Mouse (Mus musculus): ENCODE results near the gene AC129217.1. TPM values are rescaled to one million over a fixed set of nuclear protein-coding genes. Genes with fewer than 3 reads are reported as not detected.

Gene AC129217.1
- polyA plus RNA-seq, 1 experiment from 2014 or later: not detected

DNA sequence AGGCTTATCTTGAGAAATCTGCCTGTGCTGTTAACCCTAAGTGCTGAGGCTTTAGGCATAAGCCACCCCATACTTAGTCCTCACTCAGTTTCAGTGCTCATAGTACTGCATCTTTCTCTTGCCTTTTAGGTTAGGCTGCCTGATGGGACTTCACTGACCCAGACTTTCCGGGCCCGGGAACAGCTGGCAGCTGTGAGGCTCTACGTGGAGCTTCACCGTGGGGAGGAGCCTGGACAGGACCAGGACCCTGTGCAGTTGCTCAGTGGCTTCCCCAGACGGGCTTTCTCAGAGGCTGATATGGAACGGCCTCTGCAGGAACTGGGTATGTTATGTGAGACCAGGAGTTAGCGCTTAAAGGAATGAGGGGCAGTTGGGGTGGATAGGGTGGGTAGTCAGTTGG, 45.5 kb downstream of the AC129217.1 start:
- Histone ChIP-seq H3K4me3 (no peak overlapping the region), H3K9ac (no peak overlapping the region), H3K36me3 (peaks cover 56% of the 10 kb centered on the region), H3K9me3 (no peaks in the 10 kb centered on the region), H3K27ac (no peak overlapping the region), H3K4me2 (replicated peaks) (no peak overlapping the region), H3K27me3 (no peaks in the 10 kb centered on the region), H3K4me1 (peaks cover 17% of the 10 kb centered on the region)
- no peak for ATAC-seq (ENCODE audit: low FRiP score, low read depth)
- 91% methylated on average over 7 of the region's 7 CpGs for WGBS

DNA sequence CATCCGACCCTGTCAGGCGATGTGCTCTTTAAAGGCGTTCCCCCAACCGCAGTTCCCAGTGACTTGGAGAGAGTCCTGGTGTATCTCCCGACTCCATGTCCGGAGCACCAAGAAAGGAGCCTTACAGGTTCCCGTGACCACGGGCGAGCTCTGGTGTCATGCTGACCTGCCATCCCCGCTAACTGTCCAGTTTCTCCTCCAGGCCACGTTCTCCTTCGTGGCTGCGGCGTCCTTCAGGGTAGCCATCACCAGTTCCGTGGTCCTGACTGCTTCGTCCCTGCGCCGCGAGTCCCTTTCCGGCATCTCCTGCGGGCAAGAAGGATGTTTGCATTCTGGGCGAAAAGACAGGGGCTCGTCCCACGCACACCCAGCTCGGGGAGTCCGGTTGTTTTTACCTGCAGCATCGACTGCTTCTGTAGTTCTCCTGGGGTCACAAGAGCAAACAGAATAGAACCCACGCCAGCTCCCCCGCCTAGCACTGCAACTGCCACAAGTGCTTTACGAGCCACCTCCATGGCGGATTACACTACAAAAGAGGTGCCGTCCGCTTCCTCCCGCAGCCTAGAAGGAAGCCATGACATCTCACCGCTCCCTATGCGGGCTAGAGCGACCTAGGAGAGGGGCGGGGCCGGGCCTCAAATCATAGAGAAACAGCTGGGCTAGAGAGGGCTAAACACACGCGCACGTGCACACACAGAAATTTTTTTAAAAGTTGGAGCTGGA, 50.9 kb downstream of the AC129217.1 start, which contains the start of gene Uqcc3:
Gene Uqcc3 (minus strand): TSS at position 613 of the 723 bp plus-strand sequence.
- Histone ChIP-seq H3K9ac (peak within 1 kb of the TSS; percentile 92), H3K9me3 (no peaks in the 10 kb centered on the region), H3K4me2 (replicated peaks) (peak within 1 kb of the TSS; percentile 86), H3K36me3 (peaks cover 30% of the 10 kb centered on the region), H3K27ac (peak within 1 kb of the TSS; percentile 81), H3K4me1 (peaks cover 9% of the 10 kb centered on the region), H3K4me3 (peak within 1 kb of the TSS; percentile 89), H3K27me3 (no peaks in the 10 kb centered on the region)
- under 1% methylated on average over 42 of the region's 42 CpGs for WGBS
- peak; percentile 97 for ATAC-seq (ENCODE audit: low FRiP score, low read depth)

GRCm38 (mm10) chr19:8881034-8881392, 51.4 kb downstream of the AC129217.1 start:
- ATAC-seq (ENCODE audit: low FRiP score, low read depth): no peak
- Histone ChIP-seq H3K4me2 (replicated peaks) (peak overlapping the region; percentile 86), H3K9me3 (no peaks in the 10 kb centered on the region), H3K27me3 (no peaks in the 10 kb centered on the region), H3K4me1 (peaks cover 9% of the 10 kb centered on the region), H3K36me3 (peaks cover 25% of the 10 kb centered on the region), H3K27ac (no peak overlapping the region; the same call in 1 of the 2 replicates), H3K4me3 (peak overlapping the region; percentile 89), H3K9ac (peak overlapping the region; percentile 92)
- WGBS: 19% methylated on average over 3 of the region's 3 CpGs

- no peak for ATAC-seq (ENCODE audit: low FRiP score, low read depth)
Observed at GRCm38 (mm10) chr19:8883616-8884015, 54.0 kb downstream of the AC129217.1 start, which contains the start of the genes Lbhd1 and Gm49403. Gene Lbhd1 (plus strand): TSS chr19:8883732. Gene Gm49403 (plus strand): TSS chr19:8883930.

DNA sequence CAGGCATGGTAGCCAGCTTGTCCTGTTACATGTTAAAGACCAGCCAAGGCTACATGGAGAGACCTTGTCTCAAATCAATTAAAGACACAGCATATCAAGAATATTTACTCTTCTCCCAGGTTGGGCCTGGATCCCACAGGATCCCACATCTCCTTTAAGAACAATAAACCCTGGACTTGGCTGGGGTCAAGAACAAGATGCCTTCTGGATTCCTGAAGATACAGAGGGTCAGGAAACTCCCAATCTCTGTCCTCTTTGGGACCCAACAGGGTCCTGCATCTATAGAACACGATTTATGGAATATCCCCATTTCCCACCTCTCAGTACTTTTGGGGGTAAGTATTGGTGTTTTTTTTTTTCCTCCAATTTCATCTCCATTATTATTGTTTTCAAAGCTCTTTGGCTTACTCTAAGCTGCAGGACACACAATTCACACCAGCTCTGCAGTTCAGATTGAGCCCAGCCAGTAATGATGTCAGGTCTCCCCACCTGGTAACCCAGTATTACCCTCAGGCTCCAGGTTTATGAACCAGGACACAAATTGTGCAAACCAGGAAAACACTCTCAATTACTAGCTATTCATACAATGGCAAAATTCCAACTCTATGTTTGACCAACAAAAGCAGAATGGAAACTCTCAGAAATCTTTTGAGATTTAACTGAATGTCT, 57.5 kb downstream of the AC129217.1 start:
- H3K4me2 ChIP-seq (replicated peaks): peak overlapping the region; percentile 66
- ATAC-seq (ENCODE audit: low FRiP score, low read depth): no peak

More at GRCm38 (mm10) chr19:8883616-8884015, 54.0 kb downstream of the AC129217.1 start, which contains the start of the genes Lbhd1 and Gm49403:
- H3K4me2 ChIP-seq (replicated peaks): no peak within 1 kb of the TSS
- no peak within 1 kb of the TSS for H3K27ac ChIP-seq
- H3K4me3 ChIP-seq: no peak within 1 kb of the TSS
- H3K4me1 ChIP-seq: peaks cover 20% of the 10 kb centered on the region
- no peaks in the 10 kb centered on the region for H3K27me3 ChIP-seq
- H3K36me3 ChIP-seq: peaks cover 4% of the 10 kb centered on the region; the same call in 1 of the 2 replicates
- 66% methylated on average over 3 of the region's 3 CpGs for WGBS
- H3K9ac ChIP-seq: no peak within 1 kb of the TSS
- no peaks in the 10 kb centered on the region for H3K9me3 ChIP-seq

GRCm38 (mm10) chr19:8887585-8888463, 58.3 kb downstream of the AC129217.1 start:
- Histone ChIP-seq H3K4me3 (peak overlapping the region; percentile 70), H3K9ac (peak overlapping the region; percentile 93), H3K9me3 (no peaks in the 10 kb centered on the region), H3K4me1 (peaks cover 17% of the 10 kb centered on the region), H3K27me3 (no peaks in the 10 kb centered on the region), H3K36me3 (peaks cover 14% of the 10 kb centered on the region), H3K4me2 (replicated peaks) (peak overlapping the region; percentile 66), H3K27ac (peak overlapping the region; percentile 88)
- no peak for ATAC-seq (ENCODE audit: low FRiP score, low read depth)
- 11% methylated on average over 19 of the region's 19 CpGs for WGBS

More for the DNA sequence above, 57.5 kb downstream of the AC129217.1 start:
- H3K9ac ChIP-seq: peak overlapping the region; percentile 93
- H3K36me3 ChIP-seq: peaks cover 14% of the 10 kb centered on the region
- H3K4me3 ChIP-seq: peak overlapping the region; percentile 70
- peaks cover 17% of the 10 kb centered on the region for H3K4me1 ChIP-seq
- H3K27ac ChIP-seq: peak overlapping the region; percentile 88; the same call in 1 of the 2 replicates
- 52% methylated on average over 1 of the region's 1 CpGs for WGBS
- no peaks in the 10 kb centered on the region for H3K27me3 ChIP-seq
- H3K9me3 ChIP-seq: no peaks in the 10 kb centered on the region

GRCm38 (mm10) chr19:8888511-8889385, 59.2 kb downstream of the AC129217.1 start, which contains the start of the genes 1810009A15Rik and Gm49416:
Gene 1810009A15Rik (plus strand): TSS chr19:8888853.
Gene Gm49416 (plus strand): TSS chr19:8888926.
- H3K4me1 ChIP-seq: peaks cover 21% of the 10 kb centered on the region
- WGBS: under 1% methylated on average over 58 of the region's 58 CpGs
- H3K27ac ChIP-seq: peak within 1 kb of the TSS; percentile 88
- peak within 1 kb of the TSS; percentile 70 for H3K4me3 ChIP-seq
- H3K4me2 ChIP-seq (replicated peaks): peak within 1 kb of the TSS; percentile 66
- H3K9me3 ChIP-seq: no peaks in the 10 kb centered on the region
- peak; percentile 95 for ATAC-seq (ENCODE audit: low FRiP score, low read depth)
- peaks cover 14% of the 10 kb centered on the region for H3K36me3 ChIP-seq
- no peaks in the 10 kb centered on the region for H3K27me3 ChIP-seq
- H3K9ac ChIP-seq: peak within 1 kb of the TSS; percentile 93

Small RNA genes lying within 50 kb of the gene (microRNA-seq; reads per million reads assigned to microRNA genes)
- not detected for gene Mir5136

Other genes with a start within 250 kb of the AC129217.1 start
- gene Slc22a8, start 238.5 kb upstream of the AC129217.1 start, polyA plus RNA-seq (2015; fragmentation: Nextera tagmentation; extraction: Ambion mirVana): 0.05 TPM in 1 of 2 replicates, not detected in the other
- gene Slc22a6, start 211.7 kb upstream of the AC129217.1 start, polyA plus RNA-seq (2015; fragmentation: Nextera tagmentation; extraction: Ambion mirVana): not detected in 2 replicates
- 0.71 and 1.0 TPM in 2 replicates for gene Chrm1, start 166.0 kb upstream of the AC129217.1 start, polyA plus RNA-seq (2015; fragmentation: Nextera tagmentation; extraction: Ambion mirVana)
- 101 and 103 TPM in 2 replicates for gene Slc3a2, start 106.4 kb upstream of the AC129217.1 start, polyA plus RNA-seq (2015; fragmentation: Nextera tagmentation; extraction: Ambion mirVana)
- gene Wdr74, start 93.9 kb upstream of the AC129217.1 start, polyA plus RNA-seq (2015; fragmentation: Nextera tagmentation; extraction: Ambion mirVana): 98.7 TPM in 2 replicates
- gene 1700092M07Rik, start 89.1 kb upstream of the AC129217.1 start, polyA plus RNA-seq (2015; fragmentation: Nextera tagmentation; extraction: Ambion mirVana): 2.1 TPM in 2 replicates
- 194 and 205 TPM in 2 replicates for gene Stx5a, start 88.4 kb upstream of the AC129217.1 start, polyA plus RNA-seq (2015; fragmentation: Nextera tagmentation; extraction: Ambion mirVana)
- 214 and 217 TPM in 2 replicates for gene Nxf1, start 72.7 kb upstream of the AC129217.1 start, polyA plus RNA-seq (2015; fragmentation: Nextera tagmentation; extraction: Ambion mirVana)
- 211 and 232 TPM in 2 replicates for gene Tmem223, start 58.8 kb upstream of the AC129217.1 start, polyA plus RNA-seq (2015; fragmentation: Nextera tagmentation; extraction: Ambion mirVana)
- gene Tmem179b, start 55.3 kb upstream of the AC129217.1 start, polyA plus RNA-seq (2015; fragmentation: Nextera tagmentation; extraction: Ambion mirVana): 62.7 and 66.2 TPM in 2 replicates
- gene Taf6l, start 43.4 kb upstream of the AC129217.1 start, polyA plus RNA-seq (2015; fragmentation: Nextera tagmentation; extraction: Ambion mirVana): 31.9 and 32.8 TPM in 2 replicates
- gene Polr2g, start 31.2 kb upstream of the AC129217.1 start, polyA plus RNA-seq (2015; fragmentation: Nextera tagmentation; extraction: Ambion mirVana): 183 and 185 TPM in 2 replicates
- gene Zbtb3, start 27.2 kb upstream of the AC129217.1 start, polyA plus RNA-seq (2015; fragmentation: Nextera tagmentation; extraction: Ambion mirVana): 6.0 and 6.7 TPM in 2 replicates
- 67.1 and 73.4 TPM in 2 replicates for gene Ttc9c, start 10.4 kb upstream of the AC129217.1 start, polyA plus RNA-seq (2015; fragmentation: Nextera tagmentation; extraction: Ambion mirVana)
- gene Hnrnpul2, start 9.8 kb upstream of the AC129217.1 start, polyA plus RNA-seq (2015; fragmentation: Nextera tagmentation; extraction: Ambion mirVana): 5.9 and 6.3 TPM in 2 replicates
- gene Bscl2, start 7.7 kb downstream of the AC129217.1 start, polyA plus RNA-seq (2015; fragmentation: Nextera tagmentation; extraction: Ambion mirVana): 45.2 and 49.3 TPM in 2 replicates
- 8.7 and 8.8 TPM in 2 replicates for gene Gng3, start 9.4 kb downstream of the AC129217.1 start, polyA plus RNA-seq (2015; fragmentation: Nextera tagmentation; extraction: Ambion mirVana)
- gene Lrrn4cl, start 21.0 kb downstream of the AC129217.1 start, polyA plus RNA-seq (2015; fragmentation: Nextera tagmentation; extraction: Ambion mirVana): 0.75 and 0.93 TPM in 2 replicates
- gene Ubxn1, start 41.7 kb downstream of the AC129217.1 start, polyA plus RNA-seq (2015; fragmentation: Nextera tagmentation; extraction: Ambion mirVana): 179 TPM in 2 replicates
- gene Uqcc3, start 51.1 kb downstream of the AC129217.1 start, polyA plus RNA-seq (2015; fragmentation: Nextera tagmentation; extraction: Ambion mirVana): 66.7 and 70.4 TPM in 2 replicates
- gene Lbhd1, start 54.0 kb downstream of the AC129217.1 start, polyA plus RNA-seq (2015; fragmentation: Nextera tagmentation; extraction: Ambion mirVana): 93.0 and 93.2 TPM in 2 replicates
- not detected in 2 replicates for gene Gm49403, start 54.2 kb downstream of the AC129217.1 start, polyA plus RNA-seq (2015; fragmentation: Nextera tagmentation; extraction: Ambion mirVana)
- 94.0 and 96.6 TPM in 2 replicates for gene 1810009A15Rik, start 59.1 kb downstream of the AC129217.1 start, polyA plus RNA-seq (2015; fragmentation: Nextera tagmentation; extraction: Ambion mirVana)
- gene Gm49416, start 59.2 kb downstream of the AC129217.1 start, polyA plus RNA-seq (2015; fragmentation: Nextera tagmentation; extraction: Ambion mirVana): not detected in 2 replicates
- gene Ints5, start 63.2 kb downstream of the AC129217.1 start, polyA plus RNA-seq (2015; fragmentation: Nextera tagmentation; extraction: Ambion mirVana): 39.6 and 43.3 TPM in 2 replicates
- 102 and 112 TPM in 2 replicates for gene Ganab, start 68.3 kb downstream of the AC129217.1 start, polyA plus RNA-seq (2015; fragmentation: Nextera tagmentation; extraction: Ambion mirVana)
- 49.9 and 53.0 TPM in 2 replicates for gene B3gat3, start 90.6 kb downstream of the AC129217.1 start, polyA plus RNA-seq (2015; fragmentation: Nextera tagmentation; extraction: Ambion mirVana)
- gene Rom1, start 99.6 kb downstream of the AC129217.1 start, polyA plus RNA-seq (2015; fragmentation: Nextera tagmentation; extraction: Ambion mirVana): 3.2 and 3.7 TPM in 2 replicates
- 36.9 and 37.2 TPM in 2 replicates for gene Eml3, start 99.8 kb downstream of the AC129217.1 start, polyA plus RNA-seq (2015; fragmentation: Nextera tagmentation; extraction: Ambion mirVana)
- 192 and 193 TPM in 2 replicates for gene Mta2, start 112.1 kb downstream of the AC129217.1 start, polyA plus RNA-seq (2015; fragmentation: Nextera tagmentation; extraction: Ambion mirVana)
- gene Tut1, start 124.1 kb downstream of the AC129217.1 start, polyA plus RNA-seq (2015; fragmentation: Nextera tagmentation; extraction: Ambion mirVana): 35.6 and 36.5 TPM in 2 replicates
- gene Eef1g, start 137.3 kb downstream of the AC129217.1 start, polyA plus RNA-seq (2015; fragmentation: Nextera tagmentation; extraction: Ambion mirVana): 508 and 512 TPM in 2 replicates
- gene Ahnak, start 159.5 kb downstream of the AC129217.1 start, polyA plus RNA-seq (2015; fragmentation: Nextera tagmentation; extraction: Ambion mirVana): 35.2 and 35.6 TPM in 2 replicates

All from limb, embryonic 13.5 days (tissue).